Mouse (Mus musculus) ovary, postnatal 14 days (tissue): Measurements from ENCODE around the gene Phc2.

Source experiments
- DNase-seq: peaks from one replicate; pipeline ENCODE4 v3.0.0; 2022; ENCODE audit warnings: low spot score

Phc2 gene

GRCm38 (mm10) chr4:128692149-128692925 is 37.8 kb downstream of the Phc2 start:
- no peak for DNase-seq

- DNase-seq: no peak
These were observed 38.7 kb downstream of the Phc2 start for GRCm38 (mm10) chr4:128693207-128693606.

- no peak for DNase-seq
These were observed 39.8 kb downstream of the Phc2 start for GRCm38 (mm10) chr4:128694315-128694714.

- DNase-seq: no peak
These were observed 40.6 kb downstream of the Phc2 start for GRCm38 (mm10) chr4:128695149-128695548.

- peak; percentile 73 for DNase-seq
These were observed 43.7 kb downstream of the Phc2 start for GRCm38 (mm10) chr4:128698011-128698861.

GRCm38 (mm10) chr4:128699916-128700315 is 45.4 kb downstream of the Phc2 start:
- no peak for DNase-seq

- DNase-seq: no peak
These were observed 46.0 kb downstream of the Phc2 start for GRCm38 (mm10) chr4:128700543-128700942.

GRCm38 (mm10) chr4:128705138-128705720 is 50.7 kb downstream of the Phc2 start:
- DNase-seq: no peak

GRCm38 (mm10) chr4:128706626-128707025 is 52.1 kb downstream of the Phc2 start:
- no peak for DNase-seq

GRCm38 (mm10) chr4:128707384-128707783 is 52.9 kb downstream of the Phc2 start:
- no peak for DNase-seq

- DNase-seq: no peak
These were observed 54.7 kb downstream of the Phc2 start for GRCm38 (mm10) chr4:128709061-128709780.

- DNase-seq: no peak
These were observed 55.3 kb downstream of the Phc2 start for GRCm38 (mm10) chr4:128709781-128710166.

GRCm38 (mm10) chr4:128710286-128710685 is 55.8 kb downstream of the Phc2 start:
- DNase-seq: no peak

GRCm38 (mm10) chr4:128710800-128711199 is 56.3 kb downstream of the Phc2 start:
- no peak for DNase-seq

- peak; percentile 92 for DNase-seq
These were observed 57.1 kb downstream of the Phc2 start for GRCm38 (mm10) chr4:128711455-128712135.

- DNase-seq: no peak
These were observed 57.7 kb downstream of the Phc2 start for GRCm38 (mm10) chr4:128712136-128712655.

GRCm38 (mm10) chr4:128712941-128713340 is 58.4 kb downstream of the Phc2 start:
- DNase-seq: no peak

- DNase-seq: no peak
These were observed 61.0 kb downstream of the Phc2 start for GRCm38 (mm10) chr4:128715241-128716204.

- no peak for DNase-seq
These were observed 61.8 kb downstream of the Phc2 start for GRCm38 (mm10) chr4:128716279-128716678.

GRCm38 (mm10) chr4:128716731-128717130 is 62.2 kb downstream of the Phc2 start:
- no peak for DNase-seq
